Mouse (Mus musculus): ENCODE measurements around the gene Gm10491.

- TF ChIP-seq CTCF (IDR thresholded peaks at IDR 0.05; ENCODE audit: borderline replicate concordance, control insufficient read depth, extremely low read depth, insufficient read depth, low read length, poor library complexity), result no peak
- no peak for TF ChIP-seq POLR2A (IDR thresholded peaks at IDR 0.05; ENCODE audit: control insufficient read depth, extremely low read depth, insufficient read depth, low read length, poor library complexity)
Observed at GRCm38 (mm10) chrX:7910473-7910872, 2.8 kb upstream of the Gm10491 start.
